Mouse (Mus musculus) ES-Bruce4 (cell line): ENCODE results near the gene Gm8906. TPM values are rescaled to one million over a fixed set of nuclear protein-coding genes. Genes with fewer than 3 reads are reported as not detected.
"Not testable (repeated sequence)": the region's sequence is repeated elsewhere in the genome, so short reads cannot be mapped to it uniquely, and the experiment has no call there.

Experiments
- H3K27ac ChIP-seq: 2 replicates; pipeline ENCODE4 v1.5.1; 2012; ENCODE audit warnings: low read length, inconsistent platforms; ENCODE audit not compliant: insufficient read depth
- H3K27me3 ChIP-seq: 2 replicates; pipeline ENCODE4 v1.6.1; 2012; ENCODE audit warnings: mild to moderate bottlenecking, low read length, inconsistent platforms; ENCODE audit not compliant: control insufficient read depth, poor library complexity, insufficient read depth, severe bottlenecking
- H3K36me3 ChIP-seq: 2 replicates; pipeline ENCODE4 v1.6.1; 2012; ENCODE audit warnings: inconsistent platforms, mild to moderate bottlenecking, low read length, moderate library complexity; ENCODE audit not compliant: control insufficient read depth, poor library complexity, insufficient read depth, severe bottlenecking
- H3K4me1 ChIP-seq: one replicate; pipeline ENCODE4 v1.8.1; 2011; ENCODE audit warnings: low read length; ENCODE audit not compliant: control insufficient read depth, insufficient read depth
- H3K4me3 ChIP-seq: 2 replicates; pipeline ENCODE4 v1.5.1; 2011; ENCODE audit warnings: low read depth, mild to moderate bottlenecking, low read length
- H3K9ac ChIP-seq: 2 replicates; pipeline ENCODE4 v1.6.1; 2012; ENCODE audit warnings: low read depth, mild to moderate bottlenecking, inconsistent platforms; ENCODE audit not compliant: poor library complexity, severe bottlenecking
- H3K9me3 ChIP-seq: replicated peaks from 2 replicates; pipeline ENCODE4 v1.6.1; 2012; ENCODE audit warnings: mild to moderate bottlenecking, low read length, inconsistent platforms; ENCODE audit not compliant: control insufficient read depth, poor library complexity, insufficient read depth, severe bottlenecking
- polyA plus RNA-seq: library from polyadenylated mRNA; stranded (reverse); fragments of >200 nt; gene quantifications from 2 replicates; pipeline ENCODE4 v1.2.4, GENCODE M21; 2011; ENCODE audit warnings: low read depth; ENCODE audit not compliant: missing spikeins, insufficient read depth, insufficient read length

Gm8906 gene
- polyA plus RNA-seq = not detected in 2 replicates

DNA sequence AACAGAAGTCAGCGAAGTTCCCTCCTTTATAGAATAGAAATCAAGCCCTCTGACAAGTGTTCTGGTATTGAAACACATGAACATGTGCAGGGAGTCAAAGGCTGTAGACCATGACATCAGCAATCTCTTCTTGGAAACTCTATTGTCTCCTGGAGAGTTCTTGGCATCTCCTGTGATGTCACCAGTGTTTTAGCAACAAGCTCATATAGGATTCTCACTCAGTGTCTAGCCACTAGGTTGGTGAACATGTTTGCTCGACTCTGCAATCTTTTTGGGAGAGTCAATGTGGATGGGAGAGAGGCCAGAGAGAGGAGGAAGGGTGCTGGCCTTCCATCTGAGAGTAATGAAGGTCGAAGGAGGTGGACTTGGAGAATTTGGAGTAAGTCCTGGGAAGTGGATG lies at the start of gene Gm8906:
Gene Gm8906, plus strand, starts transcription at position 301 of the 400 bp plus-strand sequence.
- H3K9ac ChIP-seq, H3K4me3 ChIP-seq, H3K4me1 ChIP-seq, H3K27ac ChIP-seq, H3K9me3 ChIP-seq, H3K27me3 ChIP-seq, H3K36me3 ChIP-seq: not testable (repeated sequence)

Other genes with a start within 250 kb of the Gm8906 start
- gene Gm8890, start 246.7 kb upstream of the Gm8906 start, polyA plus RNA-seq = not detected in 2 replicates
- not detected in 2 replicates for gene Speer1, start 161.2 kb upstream of the Gm8906 start, polyA plus RNA-seq
- not detected in 2 replicates for gene Gm8897, start 86.3 kb upstream of the Gm8906 start, polyA plus RNA-seq
- gene Gm6460, start 92.2 kb downstream of the Gm8906 start, polyA plus RNA-seq = not detected in 2 replicates
- not detected in 2 replicates for gene Gm8922, start 179.3 kb downstream of the Gm8906 start, polyA plus RNA-seq